Mouse (Mus musculus): ENCODE data around the gene Asic4. TPM values are rescaled to one million over a fixed set of nuclear protein-coding genes. Genes with fewer than 3 reads are reported as not detected.

Gene Asic4
- polyA plus RNA-seq, 2 experiments: 0.03 TPM; not detected in 1

DNA sequence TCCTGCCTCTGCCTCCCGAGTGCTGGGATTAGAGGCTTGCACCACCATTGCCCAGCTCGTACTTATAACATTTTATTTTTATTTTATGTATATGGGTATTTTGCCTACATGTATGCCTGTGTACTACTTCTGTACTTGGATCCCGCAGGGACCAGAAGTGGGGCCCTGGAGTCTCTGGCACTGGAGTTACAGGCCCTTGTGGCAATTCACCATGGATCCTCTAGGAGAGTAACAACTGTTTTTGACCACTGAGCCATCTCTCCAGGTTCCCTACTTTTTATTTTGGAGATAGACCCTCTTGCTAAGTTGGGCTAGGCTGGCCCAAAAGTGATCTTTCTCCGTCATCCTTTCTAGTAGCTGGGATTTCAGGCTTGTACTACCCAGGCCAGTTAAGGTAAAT, 68.2 kb downstream of the Asic4 start:
- WGBS (ENCODE audit: insufficient replicate concordance): 68% methylated on average over 4 of the region's 4 CpGs
- DNase-seq (ENCODE audit: low read depth in 3 of 3, low spot score in 3 of 3) (no peak), ATAC-seq (ENCODE audit: insufficient read depth) (no peak)
- TF ChIP-seq EP300 (IDR thresholded peaks at IDR 0.05; ENCODE audit: low read depth) (no peak), CTCF (IDR thresholded peaks at IDR 0.05; ENCODE audit: low read depth) (no peak)
- Histone ChIP-seq H3K4me1 (replicated peaks; ENCODE audit: control insufficient read depth in 2 of 2, insufficient read depth in 2 of 2, low read length in 1 of 2) (peaks cover 7 to 9% of the 10 kb centered on the region in 2 experiments; a peak in 3 of 4 replicates), H3K9ac (replicated peaks) (no peak overlapping the region), H3K27me3 (ENCODE audit: control insufficient read depth, insufficient read depth, low read length) (no peaks in the 10 kb centered on the region), H3K36me3 (replicated peaks; ENCODE audit: control insufficient read depth, insufficient read depth, low read depth) (no peaks in the 10 kb centered on the region), H3K4me2 (ENCODE audit: low read depth) (no peak overlapping the region), H3K9me3 (ENCODE audit: control insufficient read depth, low read length) (no peaks in the 10 kb centered on the region), H3K4me3 (ENCODE audit: insufficient read depth in 1 of 2, low read depth in 2 of 2, low read length in 2 of 2) (no peak overlapping the region), H3K27ac (no peak overlapping the region)

DNA sequence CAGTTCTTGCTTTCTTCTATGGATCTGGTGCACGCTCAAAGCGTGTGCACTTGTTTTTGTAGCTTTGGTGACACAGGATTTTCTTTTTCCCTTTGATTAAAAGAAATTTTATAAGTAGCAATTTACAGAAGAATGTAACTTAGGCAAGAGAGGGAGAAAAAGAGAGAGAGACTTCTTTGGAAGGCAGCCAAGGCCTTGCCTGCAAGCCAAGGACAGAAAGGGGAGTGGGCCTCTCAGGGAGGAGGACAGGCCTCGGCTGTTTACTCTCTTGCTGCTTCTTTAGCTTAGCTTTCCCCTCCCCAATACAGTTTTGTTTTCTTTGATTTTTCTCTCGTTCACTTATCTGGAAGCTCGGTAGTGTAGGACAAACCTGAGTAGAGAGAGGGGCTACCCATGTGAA, 69.3 kb downstream of the Asic4 start:
- no peaks in the 10 kb centered on the region for H3K9me3 ChIP-seq (ENCODE audit: control insufficient read depth, low read length)
- H3K27ac ChIP-seq: no peak overlapping the region
- no peak overlapping the region for H3K4me3 ChIP-seq (ENCODE audit: insufficient read depth in 1 of 2, low read depth in 2 of 2, low read length in 2 of 2)
- H3K9ac ChIP-seq (replicated peaks): no peak overlapping the region
- H3K36me3 ChIP-seq (replicated peaks; ENCODE audit: control insufficient read depth, insufficient read depth, low read depth): no peaks in the 10 kb centered on the region
- ATAC-seq (ENCODE audit: insufficient read depth): no peak
- 60% methylated on average over 5 of the region's 5 CpGs for WGBS (ENCODE audit: insufficient replicate concordance)
- no peak for DNase-seq (ENCODE audit: low read depth in 3 of 3, low spot score in 3 of 3)
- H3K4me1 ChIP-seq (replicated peaks; ENCODE audit: control insufficient read depth in 2 of 2, insufficient read depth in 2 of 2, low read length in 1 of 2): peaks cover 7 to 9% of the 10 kb centered on the region in 2 experiments; a peak in 3 of 4 replicates
- H3K4me2 ChIP-seq (ENCODE audit: low read depth): no peak overlapping the region
- no peaks in the 10 kb centered on the region for H3K27me3 ChIP-seq (ENCODE audit: control insufficient read depth, insufficient read depth, low read length)
- TF ChIP-seq EP300 (IDR thresholded peaks at IDR 0.05; ENCODE audit: low read depth): no peak
- TF ChIP-seq CTCF (IDR thresholded peaks at IDR 0.05; ENCODE audit: low read depth): no peak

DNA sequence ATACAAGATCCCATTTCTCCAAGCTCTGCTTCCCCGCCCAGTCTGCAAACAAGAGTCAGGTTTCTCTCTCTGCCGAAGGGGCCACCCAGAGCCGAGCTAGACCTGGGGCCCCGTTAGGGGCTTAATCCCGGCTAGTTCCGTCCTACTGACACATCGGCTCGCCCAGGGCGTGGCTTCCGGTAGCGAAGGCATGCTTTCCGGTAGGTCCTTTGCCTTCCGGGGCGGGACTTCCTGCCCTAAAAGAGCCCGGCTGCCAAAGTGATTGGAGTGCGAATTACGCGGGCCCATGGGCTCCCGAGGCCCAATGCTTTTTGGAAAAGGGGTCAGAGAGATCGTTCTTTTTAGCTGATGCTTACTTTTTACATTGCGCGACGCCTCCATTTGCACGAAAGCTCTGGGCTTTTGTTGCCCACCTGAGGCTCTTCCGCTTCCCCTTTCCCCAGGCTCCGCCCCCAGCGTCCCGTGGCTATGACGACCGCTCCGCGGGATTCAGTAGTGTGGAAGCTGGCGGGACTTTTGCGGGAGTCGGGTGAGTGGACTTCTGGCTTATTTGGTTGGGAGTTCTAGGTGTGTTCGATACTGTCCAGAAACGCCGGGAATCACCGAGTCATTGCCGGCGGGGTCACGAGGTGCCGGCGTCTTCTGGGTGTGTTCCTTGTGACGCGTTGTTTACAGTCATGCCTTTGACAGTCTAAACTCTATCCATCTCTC, 71.2 kb downstream of the Asic4 start, which contains the start of gene Stk11ip:
Gene Stk11ip, plus strand, starts transcription at position 209 of the 711 bp plus-strand sequence.
- H3K4me2 ChIP-seq (ENCODE audit: low read depth): peak within 1 kb of the TSS; percentile 87
- H3K27me3 ChIP-seq (ENCODE audit: control insufficient read depth, insufficient read depth, low read length): no peaks in the 10 kb centered on the region
- DNase-seq (ENCODE audit: low read depth in 3 of 3, low spot score in 3 of 3) (peak; percentile 84 to 90 (median 87)), ATAC-seq (ENCODE audit: insufficient read depth) (peak; percentile 96)
- H3K4me3 ChIP-seq (ENCODE audit: insufficient read depth in 1 of 2, low read depth in 2 of 2, low read length in 2 of 2): peak within 1 kb of the TSS; percentile 89 to 90
- H3K9me3 ChIP-seq (ENCODE audit: control insufficient read depth, low read length): no peaks in the 10 kb centered on the region
- peaks cover 7 to 9% of the 10 kb centered on the region in 2 experiments; a peak in 3 of 4 replicates for H3K4me1 ChIP-seq (replicated peaks; ENCODE audit: control insufficient read depth in 2 of 2, insufficient read depth in 2 of 2, low read length in 1 of 2)
- WGBS (ENCODE audit: insufficient replicate concordance): under 1% methylated on average over 46 of the region's 46 CpGs
- H3K27ac ChIP-seq: peak within 1 kb of the TSS; percentile 77
- peak within 1 kb of the TSS; percentile 70 for H3K9ac ChIP-seq (replicated peaks)
- no peaks in the 10 kb centered on the region for H3K36me3 ChIP-seq (replicated peaks; ENCODE audit: control insufficient read depth, insufficient read depth, low read depth)
- TF ChIP-seq EP300 (IDR thresholded peaks at IDR 0.05; ENCODE audit: low read depth) (no peak), CTCF (IDR thresholded peaks at IDR 0.05; ENCODE audit: low read depth) (no peak)

Other genes starting within 250 kb of the Asic4 start
- 4.0 and 4.9 TPM in 2 replicates for gene Glb1l, start 239.6 kb upstream of the Asic4 start, polyA plus RNA-seq (2012; rRNA removed)
- gene Glb1l, start 239.6 kb upstream of the Asic4 start, polyA plus RNA-seq (2014; fragmentation: Nextera tagmentation; extraction: Ambion mirVana): 3.2 and 4.3 TPM in 2 replicates
- 76.3 and 93.3 TPM in 2 replicates for gene Stk16, start 239.6 kb upstream of the Asic4 start, polyA plus RNA-seq (2012; rRNA removed)
- 61.8 and 66.1 TPM in 2 replicates for gene Stk16, start 239.6 kb upstream of the Asic4 start, polyA plus RNA-seq (2014; fragmentation: Nextera tagmentation; extraction: Ambion mirVana)
- gene Tuba4a, start 230.6 kb upstream of the Asic4 start, polyA plus RNA-seq (2012; rRNA removed): 155 and 168 TPM in 2 replicates
- 346 and 362 TPM in 2 replicates for gene Tuba4a, start 230.6 kb upstream of the Asic4 start, polyA plus RNA-seq (2014; fragmentation: Nextera tagmentation; extraction: Ambion mirVana)
- gene A630095N17Rik, start 218.3 kb upstream of the Asic4 start, polyA plus RNA-seq (2012; rRNA removed): not detected in 2 replicates
- 0.22 TPM in 1 of 2 replicates, not detected in the other for gene A630095N17Rik, start 218.3 kb upstream of the Asic4 start, polyA plus RNA-seq (2014; fragmentation: Nextera tagmentation; extraction: Ambion mirVana)
- gene Dnajb2, start 214.0 kb upstream of the Asic4 start, polyA plus RNA-seq (2012; rRNA removed): 17.6 and 21.1 TPM in 2 replicates
- 11.1 and 12.5 TPM in 2 replicates for gene Dnajb2, start 214.0 kb upstream of the Asic4 start, polyA plus RNA-seq (2014; fragmentation: Nextera tagmentation; extraction: Ambion mirVana)
- gene Ptprn, start 185.9 kb upstream of the Asic4 start, polyA plus RNA-seq (2012; rRNA removed): 0.26 and 0.28 TPM in 2 replicates
- 0.08 and 0.17 TPM in 2 replicates for gene Ptprn, start 185.9 kb upstream of the Asic4 start, polyA plus RNA-seq (2014; fragmentation: Nextera tagmentation; extraction: Ambion mirVana)
- not detected in 2 replicates for gene Resp18, start 172.0 kb upstream of the Asic4 start, polyA plus RNA-seq (2012; rRNA removed)
- gene Resp18, start 172.0 kb upstream of the Asic4 start, polyA plus RNA-seq (2014; fragmentation: Nextera tagmentation; extraction: Ambion mirVana): not detected in 2 replicates
- 35.6 and 39.3 TPM in 2 replicates for gene Dnpep, start 132.4 kb upstream of the Asic4 start, polyA plus RNA-seq (2012; rRNA removed)
- 43.4 and 48.4 TPM in 2 replicates for gene Dnpep, start 132.4 kb upstream of the Asic4 start, polyA plus RNA-seq (2014; fragmentation: Nextera tagmentation; extraction: Ambion mirVana)
- 1.1 TPM in 2 replicates for gene Des, start 90.1 kb upstream of the Asic4 start, polyA plus RNA-seq (2012; rRNA removed)
- gene Des, start 90.1 kb upstream of the Asic4 start, polyA plus RNA-seq (2014; fragmentation: Nextera tagmentation; extraction: Ambion mirVana): 1.4 and 2.1 TPM in 2 replicates
- gene Speg, start 75.1 kb upstream of the Asic4 start, polyA plus RNA-seq (2012; rRNA removed): 8.4 and 8.5 TPM in 2 replicates
- gene Speg, start 75.1 kb upstream of the Asic4 start, polyA plus RNA-seq (2014; fragmentation: Nextera tagmentation; extraction: Ambion mirVana): 8.4 and 9.5 TPM in 2 replicates
- gene Gmppa, start 14.5 kb upstream of the Asic4 start, polyA plus RNA-seq (2012; rRNA removed): 34.3 and 38.2 TPM in 2 replicates
- gene Gmppa, start 14.5 kb upstream of the Asic4 start, polyA plus RNA-seq (2014; fragmentation: Nextera tagmentation; extraction: Ambion mirVana): 22.8 and 31.1 TPM in 2 replicates
- gene Chpf, start 28.9 kb downstream of the Asic4 start, polyA plus RNA-seq (2012; rRNA removed): 5.0 and 5.2 TPM in 2 replicates
- gene Chpf, start 28.9 kb downstream of the Asic4 start, polyA plus RNA-seq (2014; fragmentation: Nextera tagmentation; extraction: Ambion mirVana): 2.8 and 3.6 TPM in 2 replicates
- gene Tmem198, start 29.1 kb downstream of the Asic4 start, polyA plus RNA-seq (2012; rRNA removed): 0.13 and 0.18 TPM in 2 replicates
- gene Tmem198, start 29.1 kb downstream of the Asic4 start, polyA plus RNA-seq (2014; fragmentation: Nextera tagmentation; extraction: Ambion mirVana): 0.09 TPM in 1 of 2 replicates, not detected in the other
- 7.7 and 9.7 TPM in 2 replicates for gene Obsl1, start 56.0 kb downstream of the Asic4 start, polyA plus RNA-seq (2012; rRNA removed)
- gene Obsl1, start 56.0 kb downstream of the Asic4 start, polyA plus RNA-seq (2014; fragmentation: Nextera tagmentation; extraction: Ambion mirVana): 5.3 and 6.8 TPM in 2 replicates
- 1.3 and 1.8 TPM in 2 replicates for gene Inha, start 56.6 kb downstream of the Asic4 start, polyA plus RNA-seq (2012; rRNA removed)
- 0.17 and 0.28 TPM in 2 replicates for gene Inha, start 56.6 kb downstream of the Asic4 start, polyA plus RNA-seq (2014; fragmentation: Nextera tagmentation; extraction: Ambion mirVana)
- gene Stk11ip, start 71.1 kb downstream of the Asic4 start, polyA plus RNA-seq (2012; rRNA removed): 5.8 and 5.9 TPM in 2 replicates
- 3.4 and 4.2 TPM in 2 replicates for gene Stk11ip, start 71.1 kb downstream of the Asic4 start, polyA plus RNA-seq (2014; fragmentation: Nextera tagmentation; extraction: Ambion mirVana)
- 1.2 and 1.4 TPM in 2 replicates for gene Slc4a3, start 95.8 kb downstream of the Asic4 start, polyA plus RNA-seq (2012; rRNA removed)
- gene Slc4a3, start 95.8 kb downstream of the Asic4 start, polyA plus RNA-seq (2014; fragmentation: Nextera tagmentation; extraction: Ambion mirVana): 0.44 and 0.77 TPM in 2 replicates

Measured in liver, embryonic 14.5 days (tissue).